Mouse (Mus musculus): ENCODE results near the gene Hdac9.

The Hdac9 gene

DNA sequence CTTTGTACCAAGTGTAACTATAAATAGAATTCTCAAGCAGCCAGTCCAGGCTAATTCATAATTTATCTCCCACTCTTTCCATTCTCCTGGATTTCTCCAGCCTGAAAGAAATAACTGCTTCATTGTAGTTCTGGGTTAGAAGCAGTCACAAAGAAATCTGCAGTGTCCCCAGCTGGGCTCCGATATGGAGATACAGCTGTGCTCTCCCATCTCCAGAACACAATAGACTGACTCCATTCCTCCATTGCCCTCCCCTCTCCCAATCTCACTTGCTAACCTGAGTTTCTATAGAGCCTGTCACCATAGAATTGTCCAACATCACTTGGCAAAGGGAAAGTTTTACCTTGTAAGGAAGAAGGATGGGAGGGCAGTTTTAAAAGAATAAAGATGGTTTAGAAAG lies 218.9 kb downstream of the Hdac9 start:
- DNase-seq (ENCODE audit: low spot score in 2 of 2) = no peak

DNA sequence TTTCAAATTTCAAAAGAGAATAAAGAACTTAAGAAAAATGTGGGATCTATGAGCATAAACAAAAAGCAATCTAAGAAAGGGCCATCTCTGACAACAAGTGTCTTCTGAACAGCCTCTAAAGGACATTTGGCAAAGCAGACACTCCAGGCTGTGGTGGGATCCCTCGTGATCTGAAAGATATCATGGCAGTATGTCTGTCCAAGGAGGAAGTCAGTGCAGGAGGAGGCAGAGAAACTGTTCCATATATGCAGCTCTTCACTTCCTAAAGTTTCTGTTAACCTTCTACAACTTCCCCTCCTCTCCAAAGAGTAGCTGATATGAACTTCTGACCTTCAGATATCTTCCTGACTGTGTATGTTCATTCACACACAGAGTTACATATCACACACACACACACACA lies 220.2 kb downstream of the Hdac9 start:
- no peak for DNase-seq (ENCODE audit: low spot score in 2 of 2)

DNA sequence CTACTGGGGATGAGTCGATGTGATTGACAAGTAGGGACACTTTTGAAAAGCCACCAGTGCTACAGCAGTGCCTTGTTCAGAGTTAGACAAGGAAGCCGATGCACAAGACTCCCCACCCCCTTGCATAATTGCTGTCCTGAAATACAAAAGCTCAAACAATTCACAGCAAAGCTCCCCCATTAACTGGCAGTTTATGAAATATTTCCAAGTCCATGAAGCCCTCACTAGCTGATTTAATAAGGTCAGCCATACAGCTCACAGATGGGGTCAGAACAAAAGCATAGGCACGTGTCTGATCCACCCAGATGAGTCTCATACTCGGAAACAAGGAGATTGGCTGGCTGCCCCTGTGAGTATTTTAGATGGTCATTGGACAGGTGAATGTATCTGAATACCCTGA lies 228.0 kb downstream of the Hdac9 start:
- DNase-seq (ENCODE audit: low spot score in 2 of 2) = no peak

DNA sequence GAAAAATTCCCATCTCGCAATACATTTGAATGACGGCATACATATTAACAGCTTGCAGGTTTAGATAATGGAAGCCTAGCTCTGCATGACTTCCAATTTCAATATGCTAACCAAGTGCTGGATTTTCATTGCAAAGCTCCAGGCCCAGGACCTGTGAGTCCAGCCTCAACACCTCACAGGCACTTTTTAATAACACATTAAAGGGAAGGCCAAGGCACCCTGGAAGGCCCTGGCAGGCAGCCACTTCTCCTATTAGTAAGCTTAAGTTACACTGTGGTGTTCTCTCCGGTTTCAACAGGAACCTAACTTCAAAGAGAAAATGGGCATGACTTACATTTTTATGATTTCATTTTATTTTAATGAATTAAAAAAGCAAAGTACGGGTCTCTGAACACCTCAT lies 233.5 kb downstream of the Hdac9 start:
- DNase-seq (ENCODE audit: low spot score in 2 of 2) = no peak

DNA sequence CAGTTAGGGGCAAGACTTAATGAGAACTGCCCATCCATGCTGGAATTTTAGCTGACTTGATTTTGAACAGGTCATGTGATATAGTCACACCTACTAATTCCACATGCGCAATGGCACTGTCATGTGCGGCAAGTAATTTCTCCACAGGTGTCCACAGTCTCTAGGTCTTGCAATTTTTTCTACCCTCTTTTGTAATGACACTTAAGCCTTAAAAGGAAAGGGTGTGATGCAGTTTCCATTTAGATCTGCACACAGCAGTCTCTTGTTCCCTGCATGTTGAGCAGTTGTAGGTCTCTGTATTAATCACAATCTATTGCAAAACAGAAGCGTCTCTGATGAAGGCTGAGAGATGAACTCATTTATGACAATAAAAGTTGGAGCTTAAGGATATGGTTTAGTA lies 234.2 kb downstream of the Hdac9 start:
- no peak for DNase-seq (ENCODE audit: low spot score in 2 of 2)

DNA sequence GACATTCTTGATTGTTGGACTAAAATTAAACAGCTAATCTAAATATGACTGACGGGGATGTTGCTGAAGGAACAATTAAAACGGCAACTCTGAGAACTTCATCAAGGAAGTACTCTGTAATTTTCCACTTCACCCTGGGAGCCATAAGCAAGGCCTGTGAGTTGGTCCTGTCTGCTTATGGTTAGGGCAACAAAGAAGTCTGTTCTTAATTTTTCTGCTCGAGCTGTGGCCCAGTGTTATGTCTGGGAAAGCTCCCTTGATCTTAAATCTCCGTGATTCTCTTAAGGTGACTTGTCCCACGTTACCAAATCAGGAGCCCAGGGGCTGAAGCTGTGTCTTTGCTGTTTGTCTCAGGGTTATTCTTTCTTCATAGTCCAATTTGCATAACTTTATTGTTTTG lies 236.3 kb downstream of the Hdac9 start:
- no peak for DNase-seq (ENCODE audit: low spot score in 2 of 2)

DNA sequence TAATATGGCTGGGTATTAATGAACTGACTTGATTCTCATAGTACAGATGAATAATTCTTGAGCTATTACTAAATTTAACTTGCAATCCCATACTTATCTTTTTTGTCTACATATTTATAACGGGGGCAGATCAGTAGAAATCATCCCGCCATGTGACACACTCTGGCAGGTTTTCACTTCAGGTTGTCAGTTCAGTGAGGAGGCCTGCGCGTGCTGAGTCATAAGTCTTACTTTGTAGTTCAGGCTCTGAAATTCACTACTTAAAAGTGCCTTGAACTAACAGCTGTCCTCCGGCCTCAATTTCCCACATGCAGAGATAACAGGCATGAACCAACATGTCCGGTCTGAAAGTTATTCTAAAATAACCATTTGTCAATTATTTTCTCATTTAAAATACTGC lies 239.8 kb downstream of the Hdac9 start:
- DNase-seq (ENCODE audit: low spot score in 2 of 2) = no peak

DNA sequence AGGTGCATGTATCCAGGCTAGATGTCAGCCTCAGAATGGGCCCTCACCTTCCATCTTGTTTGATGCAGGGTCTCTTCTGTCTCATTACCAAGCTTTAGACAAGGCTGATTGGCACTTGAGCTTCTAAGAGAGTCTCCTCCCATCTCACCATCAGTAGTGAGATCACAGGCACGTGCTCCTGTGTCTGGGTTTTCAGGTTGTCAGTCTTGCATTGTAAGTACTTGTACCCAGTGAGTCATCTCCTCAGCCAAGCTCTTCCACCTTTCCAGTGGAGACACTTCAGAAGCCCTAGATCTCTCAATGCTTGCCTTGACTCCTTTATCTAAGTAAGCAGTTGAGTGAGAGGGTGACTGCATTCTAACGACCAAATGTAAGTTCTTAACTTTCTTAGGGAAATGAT lies 242.7 kb downstream of the Hdac9 start:
- no peak for DNase-seq (ENCODE audit: low spot score in 2 of 2)

DNA sequence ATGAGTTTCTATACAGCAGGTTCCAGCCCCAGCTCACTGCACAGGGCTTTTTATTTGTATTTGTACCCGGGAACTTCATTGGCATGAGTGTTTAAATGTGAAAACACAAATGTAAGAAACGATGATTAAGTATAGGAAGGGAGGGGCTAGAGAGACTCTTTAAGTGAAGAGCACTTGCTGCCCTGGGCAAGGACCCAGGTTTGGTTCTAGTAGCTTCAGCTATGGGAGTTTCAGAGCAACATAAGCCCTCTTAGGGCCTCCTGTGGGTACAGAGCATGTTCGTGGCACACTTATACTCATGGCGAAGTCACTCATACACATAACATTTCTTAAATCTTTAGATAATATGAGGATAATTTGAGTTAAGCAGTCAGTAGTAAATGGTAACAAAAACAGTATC lies 243.4 kb downstream of the Hdac9 start:
- no peak for DNase-seq (ENCODE audit: low spot score in 2 of 2)

DNA sequence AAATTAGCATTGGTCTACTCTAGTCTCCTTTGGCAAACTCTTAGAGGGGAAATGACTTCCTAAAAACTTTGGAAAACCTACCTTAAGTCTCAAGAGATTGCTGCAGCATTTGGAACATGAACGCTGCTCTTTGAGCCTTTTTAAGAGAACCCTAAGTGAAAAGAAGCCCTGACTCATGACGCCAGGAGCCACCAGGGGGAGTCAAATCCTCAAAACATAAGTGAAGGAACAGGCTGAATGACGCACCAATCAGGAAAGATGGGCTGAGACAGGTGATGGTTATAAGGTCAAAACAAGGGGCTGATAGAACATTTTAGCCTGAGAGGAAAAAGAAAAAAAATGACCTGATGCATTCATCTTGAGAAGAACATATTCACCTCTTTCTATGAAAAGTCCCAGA lies 252.1 kb downstream of the Hdac9 start:
- DNase-seq (ENCODE audit: low spot score in 2 of 2) = peak; percentile 74 to 90

DNA sequence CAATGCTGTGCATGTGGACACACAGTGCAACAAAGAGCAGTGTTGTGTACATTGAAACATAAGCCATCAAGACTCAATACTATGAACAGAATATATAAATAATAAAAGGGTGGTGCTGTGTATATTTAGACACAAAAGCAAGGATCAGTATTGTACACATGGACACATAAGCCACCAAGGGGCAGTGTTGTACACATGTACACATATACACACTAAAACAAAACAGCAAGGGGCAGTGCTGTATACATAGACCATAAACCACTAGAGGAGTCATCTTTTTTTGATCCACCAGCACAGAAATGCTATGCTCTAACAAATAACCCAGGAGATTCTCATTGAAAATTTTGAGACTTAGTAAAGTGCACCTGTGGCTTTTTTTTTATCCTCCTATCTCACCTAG lies 255.5 kb downstream of the Hdac9 start:
- no peak for DNase-seq (ENCODE audit: low spot score in 2 of 2)

DNA sequence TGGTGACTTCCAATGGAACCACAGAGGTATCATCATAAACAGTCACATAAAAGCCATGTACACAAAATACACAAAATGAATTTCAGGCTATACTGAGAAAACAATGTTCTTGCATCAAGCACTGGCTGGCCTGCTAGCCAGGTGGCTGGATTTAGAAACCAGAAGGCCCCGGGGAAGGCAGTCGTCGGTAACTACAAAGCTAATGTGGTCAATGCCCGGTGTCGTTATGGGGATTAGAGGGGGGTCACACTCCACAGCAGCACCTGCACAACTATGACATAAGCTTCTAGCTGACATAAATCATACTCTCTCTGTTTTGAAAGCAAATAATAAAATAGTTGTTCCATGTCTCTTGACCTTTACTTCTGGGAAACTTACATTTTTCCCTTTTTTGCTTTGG lies 256.9 kb downstream of the Hdac9 start:
- DNase-seq (ENCODE audit: low spot score in 2 of 2) = no peak

DNA sequence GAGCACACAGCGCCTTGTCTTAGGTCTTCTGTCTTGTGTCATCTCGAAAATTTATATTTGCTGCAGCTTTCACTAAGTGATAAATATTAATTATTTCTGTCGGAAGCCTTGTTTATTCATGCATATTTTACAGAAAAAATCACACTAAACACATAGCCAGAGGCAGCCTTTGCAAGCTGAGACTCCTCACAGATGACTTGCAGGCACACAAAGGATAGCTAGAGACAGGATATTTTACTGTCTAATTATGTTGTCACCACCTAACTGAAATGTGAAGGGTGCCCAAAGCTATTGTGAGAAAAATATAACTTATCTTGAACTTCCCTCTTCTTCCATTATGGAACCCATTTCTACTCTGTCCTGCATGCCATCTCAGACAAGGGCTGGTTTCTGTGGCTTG lies 258.3 kb downstream of the Hdac9 start:
- no peak for DNase-seq (ENCODE audit: low spot score in 2 of 2)

DNA sequence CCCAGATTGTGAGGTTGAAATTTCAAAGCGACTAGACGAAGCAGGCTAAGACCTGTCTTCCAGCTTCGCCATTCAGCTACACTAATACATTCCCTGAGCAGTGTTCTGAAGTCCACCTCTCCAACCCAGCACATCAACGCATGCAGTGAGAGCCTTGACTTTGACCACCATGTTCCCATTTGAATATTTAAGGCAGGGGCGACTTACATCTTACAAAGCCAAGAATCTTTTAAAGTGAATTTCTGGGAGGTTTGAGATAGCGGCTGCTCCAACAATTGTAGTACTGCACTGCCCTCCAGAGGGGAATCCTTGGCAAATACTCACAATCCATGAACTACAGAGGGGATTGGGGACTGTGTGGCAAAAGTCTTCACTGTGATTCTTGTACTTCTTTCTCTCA lies 258.8 kb downstream of the Hdac9 start:
- peak; percentile 48 to 67 for DNase-seq (ENCODE audit: low spot score in 2 of 2)

DNA sequence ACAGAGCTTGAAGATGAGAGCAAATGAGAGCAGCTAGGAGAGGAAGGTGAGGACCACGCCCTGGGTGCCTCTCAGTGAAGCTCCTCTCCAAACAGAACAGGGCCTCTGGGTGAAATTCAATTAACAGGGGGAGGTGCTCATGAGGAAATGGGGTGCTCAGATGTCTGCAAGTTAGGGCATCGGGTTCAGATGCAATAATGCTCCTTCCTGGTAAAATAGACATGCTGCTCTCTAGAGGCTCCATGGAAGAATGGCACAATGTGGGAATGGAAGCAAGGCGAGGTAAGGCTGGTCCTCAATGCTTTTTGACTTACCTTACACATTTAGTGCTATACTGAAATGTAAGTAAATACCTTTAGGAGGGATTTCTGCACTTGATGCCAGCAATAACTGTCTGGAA lies 263.3 kb downstream of the Hdac9 start:
- DNase-seq (ENCODE audit: low spot score in 2 of 2) = peak in 1 of 2 experiments; percentile 21

DNA sequence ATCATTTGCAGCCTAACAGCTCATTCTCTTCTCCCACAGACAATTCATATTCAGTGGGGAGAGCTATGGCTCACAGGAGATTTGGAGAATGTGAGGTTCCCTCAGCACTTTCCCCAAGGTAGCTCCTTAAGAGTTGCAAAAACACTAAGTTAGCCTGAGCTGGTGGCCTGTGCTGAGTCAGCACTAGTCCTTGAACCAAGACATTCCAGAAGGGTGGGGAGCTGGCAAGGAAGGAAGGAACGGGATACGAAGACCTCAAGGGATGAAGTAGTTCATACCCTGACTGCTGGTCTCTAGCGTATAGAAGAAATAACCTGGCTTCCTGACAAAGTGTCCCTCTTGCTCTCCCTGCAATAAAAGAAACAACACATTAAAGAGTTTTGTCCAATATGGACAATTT lies 268.1 kb downstream of the Hdac9 start:
- no peak for DNase-seq (ENCODE audit: low spot score in 2 of 2)

DNA sequence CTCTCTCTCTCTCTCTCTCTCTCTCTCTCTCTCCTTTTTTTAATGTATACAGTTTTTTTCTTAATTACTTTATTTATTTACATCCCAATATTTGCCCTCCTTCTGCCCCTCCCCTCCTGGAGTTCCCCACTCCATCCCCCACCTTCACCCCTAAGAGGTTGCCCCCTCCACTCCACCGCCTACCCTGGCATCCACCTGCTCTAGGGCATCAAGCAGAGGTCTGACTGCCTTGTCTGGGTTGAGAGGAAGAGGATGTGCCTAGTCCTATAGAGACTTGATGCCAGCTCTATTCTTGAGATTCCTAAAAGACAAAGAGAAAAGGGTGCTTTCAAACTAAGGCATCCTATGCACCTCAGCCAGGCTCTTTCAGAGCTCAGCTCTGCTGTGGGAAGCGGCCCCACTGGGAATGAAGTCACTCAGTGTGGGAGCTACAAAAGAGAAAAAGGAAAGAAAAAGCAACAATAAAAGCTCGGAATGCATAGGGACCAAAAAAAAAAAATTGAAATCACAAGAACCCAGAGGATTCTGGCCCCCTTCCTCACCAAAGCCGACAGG lies 275.1 kb downstream of the Hdac9 start:
- DNase-seq (ENCODE audit: low spot score in 2 of 2) = no peak

DNA sequence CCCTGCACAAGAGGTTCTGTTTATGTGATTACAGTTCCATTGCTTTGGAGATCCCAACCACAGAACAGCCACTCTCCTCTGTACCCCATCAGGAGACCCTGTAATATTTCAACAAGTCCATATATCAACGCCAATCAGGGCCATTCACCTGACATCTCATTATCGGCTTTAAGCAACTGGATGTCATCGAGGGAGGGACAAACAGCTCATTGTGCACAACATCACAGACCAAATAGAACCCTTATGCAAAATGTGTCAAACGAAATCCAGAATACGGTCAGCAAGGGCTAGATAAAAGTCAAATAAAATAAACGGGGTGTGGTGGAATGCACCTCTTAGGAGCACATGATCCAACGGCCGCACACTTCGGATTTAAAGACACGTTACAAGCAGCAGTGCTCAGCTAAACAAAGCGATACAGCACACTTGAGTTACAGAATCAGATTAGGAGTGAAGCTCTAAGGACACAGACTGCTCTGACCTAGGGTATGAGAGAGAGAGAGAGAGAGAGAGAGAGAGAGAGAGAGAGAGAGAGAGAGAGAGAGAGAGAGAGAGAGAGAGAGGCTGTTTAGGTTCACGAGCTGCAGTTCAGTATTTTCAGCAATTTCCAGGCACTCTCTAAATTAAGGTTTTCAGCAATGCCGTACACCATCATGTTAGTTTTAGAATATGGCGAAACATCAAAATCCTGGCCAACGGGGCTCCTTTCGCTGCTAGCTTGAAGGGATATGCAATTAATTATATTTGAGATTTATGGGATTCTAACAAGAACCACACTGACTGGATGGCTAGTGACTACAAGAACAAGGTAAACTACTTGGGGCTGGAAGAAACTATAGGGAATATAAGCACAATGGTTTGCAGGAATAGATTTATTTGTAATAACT lies 279.4 kb downstream of the Hdac9 start:
- no peak for DNase-seq (ENCODE audit: low spot score in 2 of 2)

DNA sequence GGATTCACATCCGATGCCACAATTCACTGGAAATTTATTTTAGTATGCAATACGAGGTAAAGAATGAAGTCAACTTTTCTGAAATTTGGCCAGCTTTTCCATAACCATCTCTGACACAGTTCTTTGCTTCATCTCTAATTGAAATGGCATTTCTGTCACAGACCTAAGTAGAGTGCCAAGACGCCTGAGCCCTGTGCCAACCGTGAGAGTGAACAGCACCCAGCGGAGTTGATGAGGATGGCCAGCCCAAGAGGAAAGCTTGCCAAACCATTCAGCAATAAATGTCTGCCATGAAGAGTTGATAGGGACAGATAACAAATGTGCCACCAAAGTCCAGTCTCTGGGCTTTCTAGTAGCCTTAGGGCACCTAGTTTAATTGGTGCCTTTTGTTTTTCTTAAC lies 297.8 kb downstream of the Hdac9 start:
- DNase-seq (ENCODE audit: low spot score in 2 of 2) = no peak

DNA sequence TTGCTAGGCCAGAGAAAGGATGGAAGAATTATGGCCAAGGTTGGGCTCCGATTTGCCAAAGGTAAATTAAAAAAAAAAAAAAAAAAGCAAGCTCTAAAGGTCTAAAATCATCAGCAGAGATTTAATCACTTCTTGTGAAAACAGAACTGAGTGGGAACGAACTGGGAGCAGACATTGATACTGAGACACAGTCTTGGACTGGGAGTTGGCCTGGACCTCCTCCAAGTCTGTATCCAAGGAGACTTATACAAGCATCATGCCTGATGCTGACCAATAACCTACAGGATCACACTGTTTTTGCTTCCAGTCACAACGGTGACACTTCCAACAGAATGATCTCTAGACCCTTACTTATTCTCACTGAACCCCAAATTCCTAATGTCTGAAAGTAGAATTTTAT lies 298.6 kb downstream of the Hdac9 start:
- no peak for DNase-seq (ENCODE audit: low spot score in 2 of 2)

DNA sequence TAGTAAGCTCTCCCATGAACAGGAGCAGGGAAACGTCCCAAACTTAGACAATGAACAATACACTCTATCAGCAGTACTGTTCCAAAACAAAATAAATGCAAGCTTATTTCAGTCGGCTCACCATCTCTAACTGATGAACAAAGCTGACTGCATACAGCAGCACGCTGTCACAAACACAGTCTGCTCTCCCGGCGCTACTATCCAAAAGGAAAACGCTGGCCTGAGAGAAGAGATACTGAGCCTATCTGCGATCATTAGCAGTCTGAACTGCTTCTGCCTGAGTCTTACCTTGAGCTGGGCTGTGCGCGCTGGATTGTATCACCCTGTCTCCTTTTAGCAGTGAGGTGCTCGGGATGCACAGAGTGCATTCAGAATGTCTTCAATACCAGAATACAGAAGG lies 299.1 kb downstream of the Hdac9 start:
- DNase-seq (ENCODE audit: low spot score in 2 of 2) = no peak

DNA sequence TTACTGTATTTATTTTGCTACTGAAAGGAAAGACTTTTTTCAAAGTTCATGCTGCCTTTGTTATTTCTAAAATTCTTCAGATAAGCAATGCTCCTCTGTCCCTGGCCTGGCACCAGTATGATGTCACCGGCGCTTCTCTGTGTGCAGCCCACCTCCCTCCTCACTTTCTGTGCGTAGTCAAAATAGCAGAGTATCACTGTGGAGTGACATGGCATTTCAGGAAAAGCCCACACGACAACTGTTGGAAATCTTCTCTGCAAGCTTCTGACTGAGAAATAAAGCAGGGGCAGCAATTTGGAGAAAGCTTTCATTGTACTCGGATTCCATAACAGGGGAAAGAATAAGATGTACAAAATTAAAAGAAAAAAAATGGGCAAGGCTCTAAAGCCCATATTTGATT lies 302.1 kb downstream of the Hdac9 start:
- DNase-seq (ENCODE audit: low spot score in 2 of 2) = no peak

DNA sequence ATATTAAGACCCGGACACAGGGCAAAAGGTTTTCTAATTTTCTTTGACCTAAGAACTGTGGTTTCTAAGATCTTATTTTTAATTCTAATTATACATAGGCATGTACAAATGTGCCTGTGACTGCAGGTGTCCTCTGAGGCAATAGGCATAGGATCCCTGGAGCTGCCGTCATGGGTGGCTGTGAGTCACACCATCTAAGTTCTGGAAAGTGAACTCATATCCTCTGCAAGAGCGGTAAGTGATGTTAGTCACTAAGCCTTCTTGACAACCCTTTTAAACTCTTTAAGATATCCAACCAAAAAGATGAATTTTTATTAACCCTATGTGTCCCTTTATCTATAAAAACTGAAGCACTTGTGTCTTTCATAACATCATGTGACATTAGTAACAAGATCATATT lies 304.4 kb downstream of the Hdac9 start:
- DNase-seq (ENCODE audit: low spot score in 2 of 2) = no peak

DNA sequence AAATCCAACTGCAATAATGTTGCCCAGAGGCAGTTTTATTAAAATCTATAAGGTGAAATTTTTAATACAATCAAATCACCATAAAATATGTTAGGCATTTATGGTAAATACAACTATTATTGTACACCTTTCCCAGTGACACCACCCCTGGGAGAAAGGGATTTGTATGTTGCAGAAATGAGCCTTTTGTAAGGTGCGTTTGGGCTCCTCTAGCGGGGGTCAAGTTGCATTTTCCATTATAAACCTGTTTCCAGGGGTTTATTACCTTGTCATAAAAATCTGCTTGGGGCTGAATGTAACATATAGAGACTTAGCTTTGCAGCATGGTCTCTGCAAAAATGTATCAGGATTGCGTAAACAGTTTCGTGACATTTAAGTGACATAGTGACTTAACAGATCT lies 312.4 kb downstream of the Hdac9 start:
- DNase-seq (ENCODE audit: low spot score in 2 of 2) = no peak

All from frontal cortex, postnatal 36 days (tissue).